Mouse (Mus musculus) right cerebral cortex, postnatal 36 days (tissue): Measurements from ENCODE around the gene Vmn1r214.

ENCODE experiments used
- DNase-seq, 2 experiments: peaks; one replicate each; pipeline ENCODE4 v3.0.0; 2022; ENCODE audit warnings: low spot score in 2 of 2, mixed read lengths in 1 of 2

Gene Vmn1r214

DNA sequence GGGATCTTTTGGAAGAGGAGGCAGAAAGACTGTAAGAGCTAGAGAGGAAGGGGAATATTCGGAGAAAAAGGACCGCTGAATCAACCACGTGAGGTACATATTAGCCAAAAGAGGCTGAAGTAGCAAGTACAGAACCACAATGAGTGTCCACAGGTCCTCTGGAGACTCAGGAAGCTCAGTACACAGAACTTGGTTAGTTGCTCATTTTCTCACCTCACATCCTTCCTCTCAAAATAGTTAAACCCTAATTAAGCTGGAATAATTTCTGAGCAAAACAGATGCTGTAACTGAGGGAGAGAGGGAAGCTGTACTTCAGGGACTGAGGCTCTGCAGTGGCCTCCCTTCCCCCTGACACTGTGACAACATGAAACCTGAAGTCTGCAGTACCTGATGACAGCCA is at the start of gene Vmn1r214:
Gene Vmn1r214, plus strand, starts transcription at position 301 of the 400 bp plus-strand sequence.
- DNase-seq: no peak

DNA sequence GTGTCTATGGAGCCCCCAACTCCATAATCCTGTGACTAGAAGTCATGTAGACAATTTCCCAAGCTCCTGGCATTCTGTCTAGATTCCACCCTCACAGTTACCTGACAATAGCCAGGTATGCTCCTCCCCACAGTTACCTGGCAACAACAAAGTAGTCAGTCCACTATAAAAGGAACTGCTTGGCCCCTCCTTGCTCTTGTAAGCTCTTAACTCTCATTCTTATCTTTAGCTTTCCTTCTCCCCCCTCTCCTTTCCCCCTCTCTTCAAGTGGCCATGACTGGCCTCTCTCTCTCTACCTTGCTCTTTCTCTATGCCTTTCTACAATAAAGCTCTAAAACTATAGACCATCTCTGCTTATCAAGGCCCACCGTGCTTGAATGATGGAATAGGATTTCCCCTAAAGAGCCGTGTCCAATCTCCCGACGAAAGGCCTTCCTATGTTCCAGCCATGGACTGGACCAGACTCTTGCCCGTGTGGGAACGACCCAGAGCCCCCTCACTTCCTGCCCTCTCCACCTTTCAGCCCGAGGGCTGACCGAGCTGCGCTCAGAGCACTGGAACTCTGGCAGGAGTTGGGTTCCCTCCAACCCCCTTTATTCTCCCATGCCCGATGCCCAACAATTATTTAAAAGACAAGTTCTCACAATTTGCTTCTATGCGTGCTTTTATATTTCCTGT is 39.9 kb upstream of the Vmn1r214 start:
- DNase-seq: no peak

DNA sequence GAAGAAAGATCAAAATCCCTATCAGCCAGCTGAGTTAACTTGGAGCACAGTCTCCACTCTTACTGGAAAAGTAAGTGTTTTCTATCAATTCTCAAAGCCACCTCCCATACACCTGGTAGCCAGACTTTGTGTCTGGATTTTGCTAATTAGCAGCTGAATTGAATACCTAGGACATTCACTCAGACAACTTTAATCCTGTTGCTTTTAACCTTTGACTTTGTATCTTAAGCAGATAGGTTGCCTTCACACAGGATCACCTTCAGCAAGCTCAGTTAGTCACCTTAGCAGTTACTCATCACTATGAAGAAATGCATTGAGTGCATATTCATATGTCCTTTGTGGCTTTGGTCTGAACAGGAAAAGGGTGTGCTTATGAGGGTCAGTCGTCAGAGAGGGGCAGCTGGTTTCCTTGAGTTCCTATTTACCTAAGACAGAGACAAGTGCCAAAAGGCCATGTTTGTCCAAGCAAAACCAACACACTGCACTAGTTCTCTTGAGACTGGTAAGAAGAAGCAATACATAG is 38.0 kb upstream of the Vmn1r214 start:
- DNase-seq: no peak

DNA sequence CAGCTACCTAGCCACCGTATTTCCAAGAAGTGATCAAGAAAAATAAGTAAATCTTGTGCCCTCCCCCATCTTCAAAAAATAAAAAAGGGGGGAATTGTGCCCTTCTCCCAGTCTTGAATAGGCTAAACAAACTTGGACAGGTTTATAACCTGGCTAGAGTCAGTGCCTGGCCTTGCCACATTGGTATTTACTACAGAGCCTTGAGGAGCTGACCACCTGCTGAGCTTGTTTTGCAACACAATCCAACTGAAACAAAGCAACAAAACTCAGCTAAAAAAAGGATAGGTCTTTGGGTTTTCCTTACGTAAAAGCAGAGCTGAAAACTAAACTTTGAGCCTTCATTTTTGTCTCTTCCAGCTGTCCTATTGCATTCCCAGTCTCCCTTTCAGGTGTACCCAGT is 37.5 kb upstream of the Vmn1r214 start:
- no peak for DNase-seq

DNA sequence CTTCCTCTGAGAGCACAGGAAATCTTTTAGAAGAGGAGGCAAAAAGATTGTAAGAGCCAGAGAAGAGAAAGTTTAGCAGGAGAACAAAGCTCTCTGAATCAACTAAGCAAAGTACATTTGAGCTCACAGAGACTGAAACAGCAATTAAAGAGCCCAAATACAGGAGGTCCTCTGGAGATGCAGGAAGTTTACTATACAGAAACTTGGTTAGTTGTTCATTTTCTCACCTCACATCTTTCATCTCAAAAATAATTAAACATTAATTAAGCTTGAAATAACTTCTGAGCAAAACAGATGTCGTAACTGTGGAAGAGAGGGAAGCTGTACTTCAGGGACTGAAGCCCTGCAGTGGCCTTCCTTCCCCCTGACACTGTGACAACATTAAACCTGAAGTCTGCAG is 22.9 kb upstream of the Vmn1r214 start, which contains the start of gene Vmn1r213:
Gene Vmn1r213, plus strand, starts transcription at position 301 of the 400 bp plus-strand sequence.
- DNase-seq: no peak

DNA sequence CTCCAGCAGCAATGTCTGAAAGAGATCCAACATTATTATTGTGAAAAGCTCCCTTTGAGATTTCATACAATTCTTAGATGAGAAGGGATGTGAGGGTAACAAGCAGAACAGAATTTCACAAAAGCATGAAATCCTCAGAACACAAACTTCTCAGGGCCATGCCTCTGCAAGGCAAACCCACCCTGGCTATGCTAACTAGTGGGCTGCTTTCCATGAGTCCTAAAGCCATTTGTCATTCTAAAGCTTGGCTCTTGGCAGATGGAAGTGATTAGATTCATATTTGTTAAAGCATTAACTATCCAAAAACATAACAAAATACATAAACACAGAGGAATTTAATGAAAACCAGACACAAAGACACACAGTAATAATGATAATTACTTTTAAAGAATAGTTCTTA is 12.1 kb upstream of the Vmn1r214 start:
- no peak for DNase-seq

DNA sequence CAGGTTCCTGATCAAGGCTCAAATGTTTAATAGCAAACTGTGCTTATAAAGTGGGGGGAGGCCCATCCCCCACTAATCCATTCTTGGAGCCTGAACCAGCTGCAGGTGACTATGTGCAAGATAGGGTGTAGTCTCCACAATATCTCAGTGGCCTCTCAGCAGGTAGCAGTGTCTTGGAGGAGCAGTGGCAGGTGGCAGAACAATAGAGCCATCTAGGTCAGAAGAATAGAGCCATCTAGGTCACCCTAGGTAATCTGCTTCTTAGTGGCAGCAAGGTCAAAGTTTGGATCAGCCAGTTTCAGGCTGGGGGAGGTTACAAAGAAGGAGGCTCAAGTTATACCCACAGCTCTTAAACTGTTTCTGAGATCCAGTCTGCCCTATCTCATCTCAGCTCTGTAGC is 5.4 kb upstream of the Vmn1r214 start:
- DNase-seq: no peak

DNA sequence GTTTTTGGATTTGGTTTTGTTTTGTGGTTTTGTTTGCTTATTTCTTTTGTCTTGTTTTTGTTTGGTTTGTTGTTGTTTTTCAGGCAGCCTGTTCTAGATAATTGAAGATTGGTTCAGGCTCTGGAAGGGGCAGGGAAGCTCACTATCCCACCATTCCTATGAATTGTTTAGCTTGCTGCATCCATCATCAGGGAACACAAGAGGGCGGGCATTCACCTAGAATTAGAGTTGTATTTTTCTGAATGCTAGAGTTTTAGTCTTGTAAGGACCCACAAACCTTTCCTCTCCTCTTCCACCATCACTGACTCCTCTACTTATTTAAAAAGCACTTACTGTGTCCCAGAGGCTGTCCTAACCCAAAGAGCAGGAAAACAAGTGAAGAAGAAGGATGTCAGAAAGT is 27.6 kb downstream of the Vmn1r214 start:
- DNase-seq: no peak

DNA sequence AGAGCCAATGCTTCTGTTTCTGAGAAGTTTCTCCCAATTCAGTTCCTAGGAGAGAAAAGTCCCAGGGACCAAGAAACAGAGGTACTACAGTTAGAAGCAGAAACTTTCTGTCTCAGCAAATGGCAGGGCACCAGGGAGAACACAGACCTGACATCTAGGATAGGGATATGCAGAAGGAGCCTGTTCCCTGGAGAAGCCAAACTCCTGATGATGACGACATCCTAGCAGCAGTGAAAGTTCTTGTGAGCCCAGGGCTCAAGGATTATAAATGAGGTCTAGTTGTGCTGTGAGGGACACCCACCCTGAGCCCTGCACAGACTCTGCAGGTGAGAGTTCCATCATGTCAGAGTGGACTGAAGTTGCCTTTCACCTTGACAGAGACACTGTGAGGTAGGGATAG is 37.5 kb downstream of the Vmn1r214 start, which contains the start of gene Vmn1r215:
Gene Vmn1r215, plus strand, starts transcription at position 301 of the 400 bp plus-strand sequence.
- DNase-seq: no peak

DNA sequence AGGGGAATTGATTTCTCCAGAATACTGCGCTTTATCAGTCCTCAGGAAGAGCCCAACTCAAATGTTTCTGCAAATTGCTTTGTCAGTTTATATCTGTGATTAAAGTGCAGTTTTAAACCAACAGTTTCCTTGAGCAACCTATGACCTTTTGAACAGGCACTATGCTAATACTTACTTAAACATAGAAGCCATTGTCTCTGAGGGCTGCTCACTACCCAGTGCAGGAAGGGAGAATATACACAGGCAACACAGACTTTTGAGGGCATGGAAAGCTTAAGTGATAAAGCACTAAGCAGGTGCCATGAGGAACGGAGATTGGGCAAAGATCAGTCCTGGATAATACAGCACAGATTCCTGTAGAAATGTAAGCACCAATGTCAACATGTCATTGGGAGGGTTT is 39.1 kb downstream of the Vmn1r214 start:
- DNase-seq: no peak
